Mouse (Mus musculus) C2C12 (cell line): ENCODE measurements around the gene Ern1. TPM values are rescaled to one million over a fixed set of nuclear protein-coding genes. Genes with fewer than 3 reads are reported as not detected.

ENCODE experiments used
- H3K27me3 ChIP-seq: one replicate; pipeline ENCODE4 v1.6.1; 2011; ENCODE audit not compliant: control insufficient read depth, insufficient read depth, insufficient read length
- H3K36me3 ChIP-seq: one replicate; pipeline ENCODE4 v1.6.1; 2011; ENCODE audit not compliant: control insufficient read depth, insufficient read depth
- H3K4me3 ChIP-seq: one replicate; pipeline ENCODE4 v1.5.1; 2011; ENCODE audit warnings: mild to moderate bottlenecking, control low read depth; ENCODE audit not compliant: poor library complexity, insufficient read depth, severe bottlenecking
- H3K79me2 ChIP-seq: one replicate; pipeline ENCODE4 v1.6.1; 2011; ENCODE audit not compliant: control insufficient read depth, insufficient read depth
- H3K79me3 ChIP-seq: one replicate; pipeline ENCODE4 v1.6.1; 2011; ENCODE audit warnings: low read depth, control low read depth
- H3ac ChIP-seq: one replicate; pipeline ENCODE3; 2011; ENCODE audit warnings: low read depth; ENCODE audit not compliant: control insufficient read depth, insufficient read length
- CEBPB ChIP-seq: IDR thresholded peaks from one replicate; pipeline ENCODE4 v1.6.1; 2011; ENCODE audit warnings: low read depth, mild to moderate bottlenecking, control low read depth, moderate library complexity
- CTCF ChIP-seq: IDR thresholded peaks from one replicate; pipeline ENCODE4 v1.5.1; 2011; ENCODE audit not compliant: control insufficient read depth, insufficient read depth, insufficient read length
- FOSL1 ChIP-seq: IDR thresholded peaks from one replicate; pipeline ENCODE4 v1.8.0; 2011; ENCODE audit warnings: mild to moderate bottlenecking, low read length; ENCODE audit not compliant: poor library complexity, insufficient read depth, severe bottlenecking
- MAX ChIP-seq: IDR thresholded peaks from one replicate; pipeline ENCODE4 v1.6.1; 2011; ENCODE audit warnings: mild to moderate bottlenecking, control low read depth
- MYOD1 ChIP-seq: IDR thresholded peaks from one replicate; pipeline ENCODE4 v1.6.1; 2011; ENCODE audit warnings: low read depth; ENCODE audit not compliant: control insufficient read depth, insufficient read length
- MYOG ChIP-seq: IDR thresholded peaks from one replicate; pipeline ENCODE4 v1.6.1; 2011; ENCODE audit not compliant: control insufficient read depth, insufficient read length; ENCODE audit errors: extremely low read depth
- USF1 ChIP-seq: IDR thresholded peaks from one replicate; pipeline ENCODE4 v1.6.1; 2011; ENCODE audit warnings: low read depth, mild to moderate bottlenecking, control low read depth, moderate library complexity
- polyA plus RNA-seq: library from polyadenylated mRNA; unstranded; fragments of >200 nt; fragmentation: generic; extraction: Trizol; gene quantifications from one replicate; pipeline ENCODE4 v1.2.1, GENCODE M21; 2012; ENCODE audit warnings: missing spikeins

Gene Ern1
- polyA plus RNA-seq, 1 experiment: 6.0 TPM

- Histone ChIP-seq H3K27me3 (no peaks in the 10 kb centered on the region), H3K79me3 (no peaks in the 10 kb centered on the region), H3K79me2 (no peaks in the 10 kb centered on the region), H3ac (no peak overlapping the region), H3K36me3 (no peaks in the 10 kb centered on the region), H3K4me3 (no peak overlapping the region)
- TF ChIP-seq MAX (no peak), MYOG (no peak), CEBPB (no peak), MYOD1 (no peak), CTCF (no peak), USF1 (no peak), FOSL1 (no peak)
Measured at GRCm38 (mm10) chr11:106529113-106529512, 41.5 kb upstream of the Ern1 start.

GRCm38 (mm10) chr11:106527926-106528325 is 40.3 kb upstream of the Ern1 start:
- Histone ChIP-seq H3ac (no peak overlapping the region), H3K4me3 (no peak overlapping the region), H3K79me2 (no peaks in the 10 kb centered on the region), H3K27me3 (no peaks in the 10 kb centered on the region), H3K79me3 (no peaks in the 10 kb centered on the region), H3K36me3 (no peaks in the 10 kb centered on the region)
- TF ChIP-seq MAX (no peak), MYOG (no peak), MYOD1 (no peak), CTCF (no peak), USF1 (no peak), CEBPB (no peak), FOSL1 (no peak)

- TF ChIP-seq USF1 (no peak), CTCF (no peak), CEBPB (no peak), MYOD1 (no peak)
- no peaks in the 10 kb centered on the region for H3K79me2 ChIP-seq
- no peaks in the 10 kb centered on the region for H3K79me3 ChIP-seq
- no peak overlapping the region for H3ac ChIP-seq
- no peaks in the 10 kb centered on the region for H3K27me3 ChIP-seq
- H3K4me3 ChIP-seq: no peak overlapping the region
- H3K36me3 ChIP-seq: no peaks in the 10 kb centered on the region
Measured at GRCm38 (mm10) chr11:106527147-106527821, 39.6 kb upstream of the Ern1 start.

- TF ChIP-seq MAX (no peak), MYOG (no peak), USF1 (no peak), CTCF (no peak), FOSL1 (no peak), CEBPB (no peak), MYOD1 (no peak)
- H3K4me3 ChIP-seq: no peak overlapping the region
- H3K79me3 ChIP-seq: no peaks in the 10 kb centered on the region
- no peaks in the 10 kb centered on the region for H3K36me3 ChIP-seq
- H3K79me2 ChIP-seq: no peaks in the 10 kb centered on the region
- H3ac ChIP-seq: no peak overlapping the region
- H3K27me3 ChIP-seq: no peaks in the 10 kb centered on the region
Measured at GRCm38 (mm10) chr11:106522538-106522937, 34.9 kb upstream of the Ern1 start.

GRCm38 (mm10) chr11:106521612-106522011 is 34.0 kb upstream of the Ern1 start:
- no peak overlapping the region for H3K4me3 ChIP-seq
- H3K27me3 ChIP-seq: no peaks in the 10 kb centered on the region
- H3K79me3 ChIP-seq: no peaks in the 10 kb centered on the region
- H3K79me2 ChIP-seq: no peaks in the 10 kb centered on the region
- H3ac ChIP-seq: no peak overlapping the region
- TF ChIP-seq USF1 (no peak), MYOD1 (no peak), FOSL1 (no peak), MYOG (no peak), CEBPB (no peak), MAX (no peak), CTCF (no peak)
- H3K36me3 ChIP-seq: no peaks in the 10 kb centered on the region

GRCm38 (mm10) chr11:106520404-106520803 is 32.8 kb upstream of the Ern1 start:
- no peaks in the 10 kb centered on the region for H3K27me3 ChIP-seq
- H3K79me2 ChIP-seq: no peaks in the 10 kb centered on the region
- H3ac ChIP-seq: no peak overlapping the region
- H3K79me3 ChIP-seq: no peaks in the 10 kb centered on the region
- H3K4me3 ChIP-seq: no peak overlapping the region
- H3K36me3 ChIP-seq: no peaks in the 10 kb centered on the region
- TF ChIP-seq FOSL1: no peak
- no peak for TF ChIP-seq CEBPB
- TF ChIP-seq USF1: no peak
- no peak for TF ChIP-seq MAX
